Mouse (Mus musculus) embryonic facial prominence, embryonic 15.5 days (tissue): ENCODE results near the gene Hnf4a. TPM values are rescaled to one million over a fixed set of nuclear protein-coding genes. Genes with fewer than 3 reads are reported as not detected.

ENCODE experiments used
- polyA plus RNA-seq: library from polyadenylated mRNA; unstranded; fragments of >200 nt; fragmentation: Nextera tagmentation; extraction: Ambion mirVana; gene quantifications from 2 replicates; pipeline ENCODE4 v1.2.1, GENCODE M21; 2015

The Hnf4a gene
- polyA plus RNA-seq, 1 experiment from 2014 or later = not detected

Other genes with a start within 250 kb of the Hnf4a start
- 3.7 and 5.0 TPM in 2 replicates for gene Jph2, start 108.8 kb upstream of the Hnf4a start, polyA plus RNA-seq
- gene Oser1, start 82.1 kb upstream of the Hnf4a start, polyA plus RNA-seq = 86.8 and 91.4 TPM in 2 replicates
- 3.2 and 3.9 TPM in 2 replicates for gene Gdap1l1, start 68.3 kb upstream of the Hnf4a start, polyA plus RNA-seq
- 11.6 and 12.1 TPM in 2 replicates for gene Fitm2, start 34.2 kb upstream of the Hnf4a start, polyA plus RNA-seq
- 0.30 and 0.35 TPM in 2 replicates for gene R3hdml, start 14.5 kb upstream of the Hnf4a start, polyA plus RNA-seq
- 36.1 and 39.1 TPM in 2 replicates for gene Ttpal, start 95.5 kb downstream of the Hnf4a start, polyA plus RNA-seq
- 39.4 and 40.8 TPM in 2 replicates for gene Serinc3, start 138.3 kb downstream of the Hnf4a start, polyA plus RNA-seq
- 152 and 155 TPM in 2 replicates for gene Pkig, start 151.6 kb downstream of the Hnf4a start, polyA plus RNA-seq
- gene Ada, start 243.4 kb downstream of the Hnf4a start, polyA plus RNA-seq = 8.1 and 8.4 TPM in 2 replicates